Mouse (Mus musculus): ENCODE measurements at regions not wholly inside any gene's neighbourhood (a gene's known extent, or its start where the extent isn't known, plus 50 kb on each side); places are given as distances from the start of the nearest gene placed in this dataset.
A peak's percentile ranks its signal among the peaks of the same experiment; 100 is the strongest.

DNA sequence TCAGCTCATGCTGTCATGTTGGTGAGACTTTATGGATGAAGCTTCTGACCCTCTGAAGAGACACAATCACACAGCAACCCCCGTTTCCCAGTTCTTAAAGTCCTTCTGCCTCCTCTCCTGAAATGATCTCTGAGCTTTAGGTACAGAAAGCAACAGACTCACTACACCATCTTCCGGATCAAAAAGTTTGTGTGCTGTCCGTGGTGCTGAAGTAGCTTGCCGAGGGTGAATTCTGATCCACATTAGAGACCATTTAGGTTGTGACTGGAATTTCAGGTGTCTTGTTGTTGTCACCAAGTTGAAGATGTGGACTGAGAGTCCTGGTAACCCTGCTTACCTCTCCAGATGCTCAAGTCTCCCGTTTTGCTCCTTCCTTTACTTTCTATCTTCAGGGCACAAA is 375.2 kb downstream of the Shisa9 start:
- peak; percentile 18 for DNase-seq (ENCODE audit: low read depth)

DNA sequence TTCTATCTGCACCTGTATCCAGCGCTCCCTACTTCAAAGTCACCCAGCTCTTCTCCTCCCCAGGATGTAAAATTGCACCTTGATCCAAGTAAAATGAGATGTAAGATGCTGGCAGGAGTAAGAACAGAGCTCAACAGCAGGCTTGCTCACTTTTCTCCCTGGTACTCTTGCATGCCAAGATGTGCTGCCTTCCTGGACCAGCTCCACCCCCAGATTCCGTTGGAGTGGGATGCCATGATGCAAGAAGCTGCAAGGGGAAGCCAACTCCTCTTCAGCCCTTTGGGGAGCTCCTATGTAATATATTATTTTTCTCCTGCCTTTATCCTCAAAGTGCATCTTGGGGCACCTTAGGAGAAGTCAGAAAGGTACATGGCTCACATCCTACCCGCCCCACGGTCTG is 405.6 kb downstream of the Shisa9 start:
- no peak for DNase-seq (ENCODE audit: low read depth)

DNA sequence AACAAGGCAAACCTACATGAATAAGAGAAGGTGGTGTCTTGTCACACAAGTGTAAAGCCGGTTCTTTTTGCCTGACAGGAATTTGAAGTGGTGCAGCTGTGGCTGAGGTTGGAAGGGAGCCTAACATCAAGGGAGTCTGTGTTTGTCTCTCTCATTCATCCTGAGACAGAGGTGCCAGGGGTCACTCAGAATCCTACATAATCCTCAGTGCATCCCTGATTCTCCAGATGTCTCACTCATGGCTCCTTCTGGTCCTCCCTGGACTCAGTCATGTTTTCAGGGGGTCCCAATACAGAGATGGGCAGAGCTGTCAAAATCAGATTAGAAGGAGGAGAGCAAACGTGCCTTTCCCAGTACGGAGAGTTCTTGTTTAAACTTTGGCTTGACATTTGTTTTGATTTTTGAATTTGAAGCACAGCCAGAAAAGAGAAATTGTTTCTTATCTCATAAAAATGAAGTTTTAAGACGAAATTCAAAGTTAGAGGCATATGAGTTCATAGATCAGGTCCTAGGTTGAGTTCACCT is 451.8 kb downstream of the Shisa9 start:
- DNase-seq (ENCODE audit: low read depth): no peak

DNA sequence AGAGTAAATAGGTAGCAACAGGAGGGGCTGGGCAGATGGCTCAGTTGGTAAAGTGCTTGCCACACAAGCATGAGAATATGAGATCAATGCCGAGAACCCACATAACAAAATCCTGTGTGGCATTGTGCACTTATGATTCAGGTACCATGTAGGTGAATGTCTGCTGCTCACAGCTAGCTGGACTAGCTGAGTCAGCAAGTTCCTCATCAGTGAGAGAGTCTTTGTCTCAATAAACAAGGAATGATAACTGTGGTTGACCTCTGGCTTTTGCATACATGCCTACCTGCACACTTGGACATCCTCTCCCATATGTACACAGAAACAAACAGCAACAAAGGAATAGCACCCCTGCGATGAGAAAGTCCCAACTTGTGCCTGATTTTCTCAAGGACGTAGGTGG is 454.7 kb downstream of the Shisa9 start:
- no peak for DNase-seq (ENCODE audit: low read depth)

DNA sequence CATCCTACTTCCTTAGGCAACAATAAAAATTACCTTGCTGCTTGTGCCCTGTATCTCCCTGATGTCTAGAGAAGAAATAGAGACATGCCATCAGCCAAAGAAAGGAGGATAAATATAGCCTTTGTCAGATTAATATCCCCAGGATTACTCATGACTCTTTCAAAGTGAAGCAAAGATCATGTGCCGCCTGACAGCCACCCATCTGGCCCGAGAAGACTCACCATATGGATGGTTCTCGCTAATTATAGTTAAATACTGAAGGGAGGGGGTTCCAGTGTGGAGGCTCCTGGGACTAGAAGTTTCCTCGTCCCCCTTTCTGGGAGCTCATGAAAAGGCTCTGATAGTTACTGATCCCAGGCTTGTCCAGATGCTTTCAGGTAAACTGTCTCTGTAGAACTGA is 470.9 kb downstream of the Shisa9 start:
- DNase-seq (ENCODE audit: low read depth): no peak

Measured in c-Kit-positive CD71-negative TER-119-negative erythroid progenitor cells, embryonic 14.5 days (primary cell).